Mouse (Mus musculus) MEL (cell line): ENCODE measurements around the gene Slc9a5. TPM values are rescaled to one million over a fixed set of nuclear protein-coding genes. Genes with fewer than 3 reads are reported as not detected.

ENCODE experiments used
- DNase-seq: peaks from one replicate; pipeline ENCODE4 v3.0.0; 2011; ENCODE audit warnings: low read depth, low spot score
- H3K27ac ChIP-seq: 2 replicates; pipeline ENCODE4 v1.5.1; 2012; ENCODE audit warnings: low read depth, mild to moderate bottlenecking, control low read depth, low read length, moderate library complexity; ENCODE audit not compliant: control insufficient read depth
- H3K27me3 ChIP-seq, 2 experiments: fragments of 150-350 bp in 1 of 2; sonication (generic) in 1 of 2; 2 replicates each; pipeline ENCODE4 v1.6.1; 2012; ENCODE audit warnings: low read length in 2 of 2, mild to moderate bottlenecking in 2 of 2, improper control_type of control experiment in 1 of 2, moderate library complexity in 1 of 2; ENCODE audit not compliant: insufficient read depth in 2 of 2, control insufficient read depth in 1 of 2
- H3K36me3 ChIP-seq, 2 experiments: 2 replicates each; pipeline ENCODE4 v1.6.1; 2012 to 2014; ENCODE audit warnings: low read length in 2 of 2, improper control_type of control experiment in 1 of 2, inconsistent platforms in 1 of 2, mild to moderate bottlenecking in 1 of 2; ENCODE audit not compliant: insufficient read depth in 2 of 2, control insufficient read depth in 1 of 2
- H3K4me1 ChIP-seq, 2 experiments: fragments of 150-350 bp in 1 of 2; sonication (generic) in 1 of 2; 2 replicates each; pipeline ENCODE4 v1.6.1; 2012; ENCODE audit warnings: low read length in 2 of 2, improper control_type of control experiment in 1 of 2, mild to moderate bottlenecking in 1 of 2; ENCODE audit not compliant: insufficient read depth in 2 of 2, control insufficient read depth in 1 of 2
- H3K4me3 ChIP-seq, 2 experiments: fragments of 150-350 bp in 1 of 2; sonication (generic) in 1 of 2; 2 replicates each; pipeline ENCODE4 v1.5.1; 2012; ENCODE audit warnings: low read depth in 2 of 2, low read length in 2 of 2, mild to moderate bottlenecking in 2 of 2, moderate library complexity in 2 of 2, control low read depth in 1 of 2, improper control_type of control experiment in 1 of 2; ENCODE audit not compliant: control insufficient read depth in 1 of 2, insufficient read depth in 1 of 2
- H3K79me2 ChIP-seq: 2 replicates; pipeline ENCODE4 v1.6.1; 2012; ENCODE audit warnings: mild to moderate bottlenecking, low read length, moderate library complexity; ENCODE audit not compliant: control insufficient read depth, poor library complexity, insufficient read depth
- H3K9ac ChIP-seq: 2 replicates; pipeline ENCODE4 v1.6.1; 2012; ENCODE audit warnings: low read depth, mild to moderate bottlenecking, control low read depth, low read length, moderate library complexity; ENCODE audit not compliant: control insufficient read depth, poor library complexity, severe bottlenecking
- H3K9me3 ChIP-seq: fragments of 150-350 bp; sonication (generic); replicated peaks from 2 replicates; pipeline ENCODE4 v1.6.1; 2012; ENCODE audit warnings: mild to moderate bottlenecking, low read length, improper control_type of control experiment, moderate library complexity; ENCODE audit not compliant: insufficient read depth
- BHLHE40 ChIP-seq: IDR thresholded peaks from 2 replicates; pipeline ENCODE4 v1.6.1; 2012; ENCODE audit warnings: low read depth, mild to moderate bottlenecking, inconsistent platforms, low read length, improper control_type of control experiment, borderline replicate concordance
- CHD1 ChIP-seq: IDR thresholded peaks from 2 replicates; pipeline ENCODE4 v1.6.1; 2012; ENCODE audit warnings: low read depth, mild to moderate bottlenecking, inconsistent platforms, low read length, improper control_type of control experiment
- CHD2 ChIP-seq: IDR thresholded peaks from 2 replicates; pipeline ENCODE4 v1.6.1; 2011; ENCODE audit warnings: low read length, improper control_type of control experiment
- E2F4 ChIP-seq: IDR thresholded peaks from 2 replicates; pipeline ENCODE4 v1.6.1; 2011; ENCODE audit warnings: low read depth, low read length, improper control_type of control experiment, borderline replicate concordance
- ELF1 ChIP-seq: IDR thresholded peaks from 2 replicates; pipeline ENCODE4 v1.6.1; 2014; ENCODE audit warnings: low read depth, mild to moderate bottlenecking, inconsistent platforms, low read length, improper control_type of control experiment, moderate library complexity
- EP300 ChIP-seq, 2 experiments: IDR thresholded peaks; 2 replicates each; pipeline ENCODE4 v1.6.1; 2011; ENCODE audit warnings: improper control_type of control experiment in 2 of 2, low read length in 2 of 2, low read depth in 1 of 2, mild to moderate bottlenecking in 1 of 2
- ETS1 ChIP-seq: IDR thresholded peaks from 2 replicates; pipeline ENCODE4 v1.6.1; 2012; ENCODE audit warnings: low read depth, mild to moderate bottlenecking, inconsistent platforms, low read length, improper control_type of control experiment, moderate library complexity
- GABPA ChIP-seq: IDR thresholded peaks from 2 replicates; pipeline ENCODE4 v1.6.1; 2012; ENCODE audit warnings: low read depth, mild to moderate bottlenecking, inconsistent platforms, low read length, improper control_type of control experiment, moderate library complexity
- JUND ChIP-seq: IDR thresholded peaks from 2 replicates; pipeline ENCODE4 v1.6.1; 2011; ENCODE audit warnings: low read depth, mild to moderate bottlenecking, improper control_type of control experiment, low read length
- MAZ ChIP-seq: IDR thresholded peaks from 2 replicates; pipeline ENCODE4 v1.6.1; 2012; ENCODE audit warnings: low read depth, mild to moderate bottlenecking, inconsistent platforms, low read length, improper control_type of control experiment
- MEF2A ChIP-seq: IDR thresholded peaks from 2 replicates; pipeline ENCODE4 v1.6.1; 2014; ENCODE audit warnings: low read depth, mild to moderate bottlenecking, inconsistent platforms, low read length, improper control_type of control experiment; ENCODE audit not compliant: poor library complexity, insufficient replicate concordance, severe bottlenecking; ENCODE audit errors: extremely low read depth
- MXI1 ChIP-seq: IDR thresholded peaks from 2 replicates; pipeline ENCODE4 v1.6.1; 2011; ENCODE audit warnings: mild to moderate bottlenecking, low read depth, low read length, improper control_type of control experiment
- MYB ChIP-seq: IDR thresholded peaks from 2 replicates; pipeline ENCODE4 v1.6.1; 2011; ENCODE audit warnings: mild to moderate bottlenecking, low read depth, low read length, improper control_type of control experiment
- MYC ChIP-seq: IDR thresholded peaks from 2 replicates; pipeline ENCODE4 v1.6.1; 2011; ENCODE audit warnings: low read depth, mild to moderate bottlenecking, low read length, improper control_type of control experiment, moderate library complexity
- NELFE ChIP-seq: IDR thresholded peaks from 2 replicates; pipeline ENCODE4 v1.6.1; 2011; ENCODE audit warnings: low read depth, low read length, improper control_type of control experiment
- NRF1 ChIP-seq: IDR thresholded peaks from 2 replicates; pipeline ENCODE4 v1.6.1; 2014; ENCODE audit warnings: low read depth, mild to moderate bottlenecking, inconsistent platforms, low read length, improper control_type of control experiment, moderate library complexity; ENCODE audit not compliant: poor library complexity, insufficient read depth, severe bottlenecking
- POLR2A ChIP-seq, 2 experiments: IDR thresholded peaks; 2 replicates each; pipeline ENCODE4 v1.6.1; 2011 to 2012; ENCODE audit warnings: low read length in 2 of 2, mild to moderate bottlenecking in 2 of 2, control low read depth in 1 of 2, improper control_type of control experiment in 1 of 2, low read depth in 1 of 2, moderate library complexity in 1 of 2; ENCODE audit not compliant: control insufficient read depth in 1 of 2, insufficient read depth in 1 of 2, poor library complexity in 1 of 2
- POLR2AphosphoS5 ChIP-seq: IDR thresholded peaks from 2 replicates; pipeline ENCODE4 v1.6.1; 2012; ENCODE audit warnings: low read depth, borderline replicate concordance, mild to moderate bottlenecking, inconsistent platforms, low read length, moderate library complexity, mixed read lengths
- RAD21 ChIP-seq: IDR thresholded peaks from 2 replicates; pipeline ENCODE4 v1.6.1; 2011; ENCODE audit warnings: mild to moderate bottlenecking, low read depth, low read length, improper control_type of control experiment
- RCOR1 ChIP-seq: IDR thresholded peaks from 2 replicates; pipeline ENCODE4 v1.6.1; 2012; ENCODE audit warnings: low read depth, mild to moderate bottlenecking, inconsistent platforms, low read length, improper control_type of control experiment
- SIN3A ChIP-seq: IDR thresholded peaks from 2 replicates; pipeline ENCODE4 v1.6.1; 2012; ENCODE audit warnings: low read length, improper control_type of control experiment, inconsistent platforms
- TAL1 ChIP-seq: IDR thresholded peaks from 2 replicates; pipeline ENCODE4 v1.6.1; 2012; ENCODE audit warnings: mild to moderate bottlenecking, inconsistent platforms, low read length, moderate library complexity, mixed read lengths
- TBP ChIP-seq: IDR thresholded peaks from 2 replicates; pipeline ENCODE4 v1.8.0; 2011; ENCODE audit warnings: low read depth, low read length, improper control_type of control experiment
- TCF12 ChIP-seq: IDR thresholded peaks from 2 replicates; pipeline ENCODE4 v1.6.1; 2014; ENCODE audit warnings: low read depth, mild to moderate bottlenecking, inconsistent platforms, low read length, improper control_type of control experiment, moderate library complexity
- UBTF ChIP-seq: IDR thresholded peaks from 2 replicates; pipeline ENCODE4 v1.6.1; 2012; ENCODE audit warnings: low read depth, mild to moderate bottlenecking, inconsistent platforms, low read length, improper control_type of control experiment, moderate library complexity, borderline replicate concordance; ENCODE audit not compliant: insufficient read depth
- USF1 ChIP-seq: IDR thresholded peaks from 2 replicates; pipeline ENCODE4 v1.6.1; 2014; ENCODE audit warnings: low read depth, mild to moderate bottlenecking, inconsistent platforms, low read length, improper control_type of control experiment, moderate library complexity
- USF2 ChIP-seq, 2 experiments: IDR thresholded peaks; 2 replicates each; pipeline ENCODE4 v1.6.1; 2011 to 2012; ENCODE audit warnings: improper control_type of control experiment in 2 of 2, low read length in 2 of 2, borderline replicate concordance in 1 of 2, inconsistent platforms in 1 of 2, low read depth in 1 of 2, mild to moderate bottlenecking in 1 of 2; ENCODE audit not compliant: insufficient read depth in 1 of 2
- ZC3H11A ChIP-seq: IDR thresholded peaks from 2 replicates; pipeline ENCODE4 v1.6.1; 2012; ENCODE audit warnings: low read depth, mild to moderate bottlenecking, inconsistent platforms, low read length, improper control_type of control experiment
- ZKSCAN1 ChIP-seq: IDR thresholded peaks from 2 replicates; pipeline ENCODE4 v1.6.1; 2012; ENCODE audit warnings: low read depth, mild to moderate bottlenecking, inconsistent platforms, low read length, improper control_type of control experiment, moderate library complexity
- ZMIZ1 ChIP-seq: IDR thresholded peaks from 2 replicates; pipeline ENCODE4 v1.6.1; 2012; ENCODE audit warnings: low read depth, mild to moderate bottlenecking, inconsistent platforms, low read length, improper control_type of control experiment, moderate library complexity
- ZNF384 ChIP-seq: IDR thresholded peaks from 2 replicates; pipeline ENCODE4 v1.6.1; 2012; ENCODE audit warnings: low read depth, mild to moderate bottlenecking, inconsistent platforms, low read length, improper control_type of control experiment
- polyA plus RNA-seq, 2 experiments: library from polyadenylated mRNA; stranded (reverse) in 1 of 2; unstranded in 1 of 2; fragments of >175 nt in 1 of 2; fragments of >200 nt in 1 of 2; gene quantifications; 2 replicates each; pipeline versions ENCODE4 v1.2.1 to v1.2.4; 2012; ENCODE audit warnings: low replicate concordance in 2 of 2, low read depth in 1 of 2; ENCODE audit not compliant: insufficient read length in 2 of 2, insufficient read depth in 1 of 2, missing spikeins in 1 of 2
- total RNA-seq: library from RNA; depleted of rRNA; stranded (reverse); fragments of 300-350 nt; gene quantifications from 2 replicates; pipeline ENCODE4 v1.2.3, GENCODE M21; 2012

Gene Slc9a5
- total and polyA plus RNA-seq, 3 experiments: 0.12 to 1.9 TPM; not detected in 1

DNA sequence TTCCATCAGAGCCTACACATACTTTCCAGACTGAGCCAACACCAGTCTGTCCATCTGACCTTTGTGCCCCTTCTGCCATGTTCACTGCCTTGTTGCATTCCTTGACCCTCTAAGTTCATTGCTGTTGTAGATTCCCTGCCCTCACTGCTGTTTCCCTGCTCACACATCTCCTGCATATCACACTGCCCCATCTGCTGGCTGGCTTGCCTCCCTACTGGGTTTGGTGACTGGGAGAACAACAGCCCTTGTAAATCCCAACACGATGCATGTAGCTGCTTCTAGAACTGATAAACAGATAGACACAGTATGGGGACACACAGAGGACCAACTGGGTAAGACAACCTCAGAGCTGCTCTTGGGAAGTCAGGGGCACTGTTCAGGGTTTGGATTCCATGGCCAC, 36.9 kb upstream of the Slc9a5 start (continued):
- no peak for TF ChIP-seq NRF1
- TF ChIP-seq MYB: no peak
- no peak for TF ChIP-seq CHD2
- TF ChIP-seq ZNF384: no peak
- no peak; the same call in 1 of the 2 replicates for TF ChIP-seq RCOR1
- no peak for TF ChIP-seq JUND
- no peak for TF ChIP-seq MAZ
- TF ChIP-seq MEF2A: no peak
- no peak for TF ChIP-seq NELFE
- no peak for TF ChIP-seq ZKSCAN1
- no peak for TF ChIP-seq POLR2AphosphoS5
- no peak; the same call in 1 of the 2 replicates for TF ChIP-seq RAD21
- no peak for TF ChIP-seq USF2 (IDR thresholded peaks at IDR 0.05; ENCODE audit: borderline replicate concordance in 1 of 2, insufficient read depth in 1 of 2, low read depth in 1 of 2, low read length in 2 of 2)

DNA sequence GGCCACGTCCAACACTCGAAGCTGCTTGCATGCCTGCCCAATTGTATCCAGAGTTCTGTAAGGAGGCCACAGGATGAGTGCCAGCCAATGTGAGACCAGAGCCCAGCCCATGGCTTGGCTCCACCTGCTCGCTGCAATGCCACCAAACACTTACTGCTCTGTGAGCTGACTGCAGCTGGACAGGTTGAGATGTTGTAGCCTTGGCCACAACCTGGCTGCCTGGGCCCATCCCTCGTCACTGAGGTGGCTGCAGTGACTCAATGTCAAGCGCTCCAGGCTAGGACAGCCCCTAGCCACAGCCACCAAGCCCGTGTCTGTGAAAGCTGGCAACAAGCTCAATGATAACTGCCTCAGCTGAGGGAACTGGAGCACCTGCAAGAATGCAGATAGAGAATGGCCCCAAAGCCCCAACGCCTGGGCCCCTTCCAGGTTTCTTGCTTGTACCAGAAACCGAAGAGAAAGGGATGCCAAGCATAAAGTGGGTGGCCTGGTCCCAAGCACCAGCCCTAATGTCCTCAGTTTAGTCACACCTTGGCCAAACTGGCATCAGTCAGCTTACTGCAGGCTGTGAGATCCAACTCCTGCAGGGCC, 35.7 kb upstream of the Slc9a5 start:
- Histone ChIP-seq H3K4me1 (peaks cover 22 to 28% of the 10 kb centered on the region in 2 experiments), H3K79me2 (no peaks in the 10 kb centered on the region), H3K9ac (peak overlapping the region; percentile 12; the same call in 1 of the 2 replicates), H3K27me3 (no peaks in the 10 kb centered on the region), H3K9me3 (no peaks in the 10 kb centered on the region), H3K36me3 (peaks cover 0 to 24% of the 10 kb centered on the region in 2 experiments; a peak in 2 of 4 replicates), H3K27ac (peak overlapping the region; percentile 26; the same call in 1 of the 2 replicates), H3K4me3 (no peak overlapping the region)
- DNase-seq: peak; percentile 70
- TF ChIP-seq POLR2AphosphoS5 (no peak), MEF2A (no peak), ELF1 (no peak), UBTF (no peak), ZMIZ1 (no peak), MAZ (0 out of 2 replicates have a peak, but pooled peaks have one; percentile 30), TAL1 (peak; percentile 59), JUND (no peak), CHD1 (no peak), CHD2 (no peak), NRF1 (no peak), ZNF384 (no peak), POLR2A (IDR thresholded peaks at IDR 0.05; ENCODE audit: control insufficient read depth in 1 of 2, insufficient read depth in 1 of 2, low read depth in 1 of 2, low read length in 2 of 2, poor library complexity in 1 of 2) (no peak), TBP (no peak), MXI1 (peak; percentile 19; the same call in 1 of the 2 replicates), SIN3A (peak; percentile 47), USF1 (no peak), USF2 (IDR thresholded peaks at IDR 0.05; ENCODE audit: borderline replicate concordance in 1 of 2, insufficient read depth in 1 of 2, low read depth in 1 of 2, low read length in 2 of 2) (no peak), NELFE (no peak), MYC (no peak), ZC3H11A (no peak), E2F4 (no peak), RCOR1 (peak; percentile 17; the same call in 1 of the 2 replicates), TCF12 (peak; percentile 91), EP300 (IDR thresholded peaks at IDR 0.05; ENCODE audit: low read depth in 1 of 2, low read length in 2 of 2) (peak; percentile 60 to 80), BHLHE40 (no peak), ETS1 (peak; percentile 90), GABPA (no peak)
